Mouse (Mus musculus): ENCODE results near the gene Npnt.

DNA sequence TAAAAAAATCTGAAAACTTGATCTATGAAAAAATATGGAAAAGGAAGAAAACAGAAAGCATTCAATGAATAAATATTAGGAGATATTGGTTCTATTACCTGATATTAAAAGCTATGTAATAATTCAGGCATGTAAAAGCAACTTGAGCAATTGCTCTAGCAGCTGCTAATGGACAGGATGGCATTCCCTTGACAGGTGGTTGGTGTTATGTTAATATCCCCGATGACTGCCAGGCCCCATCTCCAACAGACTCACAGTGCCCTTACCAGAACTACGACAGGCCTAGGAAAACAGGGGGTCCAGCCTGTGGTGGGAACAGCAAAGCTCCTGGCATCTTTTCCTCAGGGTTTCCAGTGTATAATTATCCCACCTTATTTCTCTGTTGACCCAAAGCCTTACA is 37.7 kb downstream of the Npnt start:
- TF ChIP-seq EP300 (IDR thresholded peaks at IDR 0.05; ENCODE audit: low read depth): no peak
- TF ChIP-seq CTCF (IDR thresholded peaks at IDR 0.05; ENCODE audit: low read depth): no peak

All from liver, embryonic 14.5 days (tissue).